Mouse (Mus musculus) lung, embryonic 16.5 days (tissue): ENCODE results near the gene Trpt1. TPM values are rescaled to one million over a fixed set of nuclear protein-coding genes. Genes with fewer than 3 reads are reported as not detected.
"Not testable (repeated sequence)": the region's sequence is repeated elsewhere in the genome, so short reads cannot be mapped to it uniquely, and the experiment has no call there.

Experiments
- ATAC-seq: fragments of 200-750 bp; cut with Nextera tagmentation; 2 replicates; pipeline ENCODE4 v1.8.0; 2017; ENCODE audit warnings: low read depth, mild to moderate bottlenecking, moderate library complexity
- H3K27ac ChIP-seq: fragments of 300-500 bp; sonication (generic); 2 replicates; pipeline ENCODE4 v1.5.1; 2014; ENCODE audit warnings: mild to moderate bottlenecking, control low read depth, low read length
- H3K27me3 ChIP-seq: fragments of 300-500 bp; sonication (generic); 2 replicates; pipeline ENCODE4 v1.6.1; 2014; ENCODE audit warnings: low read depth, low read length, mixed read lengths; ENCODE audit not compliant: control insufficient read depth, insufficient read depth
- H3K36me3 ChIP-seq: fragments of 300-500 bp; sonication (generic); 2 replicates; pipeline ENCODE4 v1.6.1; 2014; ENCODE audit warnings: low read length; ENCODE audit not compliant: control insufficient read depth, insufficient read depth
- H3K4me1 ChIP-seq: fragments of 300-500 bp; sonication (generic); replicated peaks from 2 replicates; pipeline ENCODE4 v1.6.1; 2014; ENCODE audit warnings: low read length, mixed read lengths; ENCODE audit not compliant: control insufficient read depth, insufficient read depth
- H3K4me2 ChIP-seq: fragments of 300-500 bp; sonication (generic); 2 replicates; pipeline ENCODE4 v1.6.1; 2014; ENCODE audit warnings: low read depth, low read length, control low read depth
- H3K4me3 ChIP-seq: fragments of 300-500 bp; sonication (generic); 2 replicates; pipeline ENCODE4 v1.5.1; 2014; ENCODE audit warnings: mild to moderate bottlenecking, low read length, control low read depth
- H3K9ac ChIP-seq: fragments of 300-500 bp; sonication (generic); 2 replicates; pipeline ENCODE4 v1.6.1; 2014; ENCODE audit warnings: low read length, control low read depth
- H3K9me3 ChIP-seq: fragments of 300-500 bp; sonication (generic); 2 replicates; pipeline ENCODE4 v1.6.1; 2016; ENCODE audit warnings: low read length; ENCODE audit not compliant: control insufficient read depth
- WGBS: fragments of 180-500 bp; shearing (Covaris S2); extraction: QIAGEN DNeasy Blood & Tissue Kit; methylation state at CpG from one replicate; pipeline ENCODE4 v1.1.7; 2014; 5-methylcytosine and 5-hydroxymethylcytosine counted together
- polyA plus RNA-seq: library from polyadenylated mRNA; unstranded; fragments of >200 nt; fragmentation: Nextera tagmentation; extraction: Ambion mirVana; gene quantifications from 2 replicates; pipeline ENCODE4 v1.2.1, GENCODE M21; 2015

Trpt1 gene
- polyA plus RNA-seq, 1 experiment from 2014 or later: 10.9 TPM

- no peak overlapping the region for H3K27ac ChIP-seq
- 77% methylated on average over 8 of the region's 8 CpGs for WGBS
Observed at GRCm38 (mm10) chr19:6989251-6989650, 6.7 kb upstream of the Trpt1 start.

GRCm38 (mm10) chr19:6990712-6991111, 5.2 kb upstream of the Trpt1 start:
- no peak for ATAC-seq
- no peaks in the 10 kb centered on the region for H3K27me3 ChIP-seq
- no peak overlapping the region for H3K4me3 ChIP-seq
- H3K9me3 ChIP-seq: no peaks in the 10 kb centered on the region
- H3K4me2 ChIP-seq: no peak overlapping the region
- 88% methylated on average over 6 of the region's 6 CpGs for WGBS
- peaks cover 33% of the 10 kb centered on the region for H3K4me1 ChIP-seq
- no peak overlapping the region for H3K27ac ChIP-seq
- H3K9ac ChIP-seq: no peak overlapping the region
- no peaks in the 10 kb centered on the region for H3K36me3 ChIP-seq

More at GRCm38 (mm10) chr19:6989251-6989650, 6.7 kb upstream of the Trpt1 start:
- Histone ChIP-seq H3K4me2 (no peak overlapping the region), H3K9ac (no peak overlapping the region), H3K4me1 (peaks cover 23% of the 10 kb centered on the region), H3K36me3 (peaks cover 8% of the 10 kb centered on the region), H3K4me3 (no peak overlapping the region), H3K27me3 (no peaks in the 10 kb centered on the region), H3K9me3 (no peaks in the 10 kb centered on the region)
- ATAC-seq: no peak

GRCm38 (mm10) chr19:6991166-6991565, 4.8 kb upstream of the Trpt1 start:
- ATAC-seq, H3K27me3 ChIP-seq, H3K9me3 ChIP-seq, H3K4me3 ChIP-seq, H3K9ac ChIP-seq, H3K36me3 ChIP-seq, H3K27ac ChIP-seq, H3K4me2 ChIP-seq: not testable (repeated sequence)
- peaks cover 30% of the 10 kb centered on the region for H3K4me1 ChIP-seq
- 94% methylated on average over 6 of the region's 6 CpGs for WGBS

- Histone ChIP-seq H3K4me3 (peak within 1 kb of the TSS; percentile 62), H3K27ac (peak within 1 kb of the TSS; percentile 71; the same call in 1 of the 2 replicates), H3K27me3 (no peaks in the 10 kb centered on the region), H3K9me3 (no peaks in the 10 kb centered on the region), H3K4me1 (peaks cover 33% of the 10 kb centered on the region), H3K9ac (peak within 1 kb of the TSS; percentile 79), H3K36me3 (no peaks in the 10 kb centered on the region), H3K4me2 (peak within 1 kb of the TSS; percentile 98)
- peak; percentile 94 for ATAC-seq
- 2% methylated on average over 37 of the region's 37 CpGs for whole genome bisulfite sequencing
Observed at GRCm38 (mm10) chr19:6992011-6992858, 3.7 kb upstream of the Trpt1 start, which contains the start of gene Dnajc4. Gene Dnajc4 (minus strand): TSS chr19:6992572.

GRCm38 (mm10) chr19:6993011-6993770, 2.7 kb upstream of the Trpt1 start:
- Histone ChIP-seq H3K4me3 (peak overlapping the region; percentile 62), H3K9ac (peak overlapping the region; percentile 61), H3K9me3 (no peaks in the 10 kb centered on the region), H3K4me2 (peak overlapping the region; percentile 98), H3K27ac (0 out of 2 replicates have a peak overlapping the region, but pooled peaks have one; percentile 29), H3K36me3 (no peaks in the 10 kb centered on the region; the same call in 1 of the 2 replicates), H3K4me1 (peaks cover 31% of the 10 kb centered on the region), H3K27me3 (no peaks in the 10 kb centered on the region)
- 58% methylated on average over 14 of the region's 14 CpGs for WGBS
- no peak for ATAC-seq

GRCm38 (mm10) chr19:6994002-6994401, 1.9 kb upstream of the Trpt1 start:
- H3K27ac ChIP-seq: no peak overlapping the region
- no peaks in the 10 kb centered on the region for H3K27me3 ChIP-seq
- no peaks in the 10 kb centered on the region for H3K9me3 ChIP-seq
- H3K36me3 ChIP-seq: peaks cover 1% of the 10 kb centered on the region
- H3K4me3 ChIP-seq: no peak overlapping the region
- no peak overlapping the region for H3K4me2 ChIP-seq
- WGBS: 67% methylated on average over 8 of the region's 8 CpGs
- H3K9ac ChIP-seq: no peak overlapping the region
- no peak for ATAC-seq
- H3K4me1 ChIP-seq: peaks cover 29% of the 10 kb centered on the region

- peak overlapping the region; percentile 82; the same call in 1 of the 2 replicates for H3K9ac ChIP-seq
Observed at GRCm38 (mm10) chr19:6994489-6994888, 1.4 kb upstream of the Trpt1 start.

GRCm38 (mm10) chr19:6995255-6995991, 508 bp upstream of the Trpt1 start:
- Histone ChIP-seq H3K9me3 (no peaks in the 10 kb centered on the region), H3K36me3 (peaks cover 11% of the 10 kb centered on the region), H3K27ac (peak overlapping the region; percentile 41), H3K9ac (peak overlapping the region; percentile 82), H3K4me1 (peaks cover 29% of the 10 kb centered on the region), H3K4me3 (peak overlapping the region; percentile 73), H3K27me3 (no peaks in the 10 kb centered on the region), H3K4me2 (peak overlapping the region; percentile 80)
- 41% methylated on average over 21 of the region's 21 CpGs for WGBS
- ATAC-seq: no peak

More at GRCm38 (mm10) chr19:6994489-6994888, 1.4 kb upstream of the Trpt1 start:
- 78% methylated on average over 8 of the region's 8 CpGs for WGBS
- no peaks in the 10 kb centered on the region for H3K9me3 ChIP-seq
- H3K4me2 ChIP-seq: peak overlapping the region; percentile 80; the same call in 1 of the 2 replicates
- no peak for ATAC-seq
- H3K36me3 ChIP-seq: peaks cover 6% of the 10 kb centered on the region
- H3K27ac ChIP-seq: no peak overlapping the region
- no peak overlapping the region for H3K4me3 ChIP-seq
- H3K4me1 ChIP-seq: peaks cover 29% of the 10 kb centered on the region
- no peaks in the 10 kb centered on the region for H3K27me3 ChIP-seq
